Mouse (Mus musculus): ENCODE data around the gene Zbtb12. TPM values are rescaled to one million over a fixed set of nuclear protein-coding genes. Genes with fewer than 3 reads are reported as not detected.
"Not testable (repeated sequence)": the region's sequence is repeated elsewhere in the genome, so short reads cannot be mapped to it uniquely, and the experiment has no call there.

Gene Zbtb12
- polyA plus RNA-seq (2012; rRNA removed): 4.8 and 4.9 TPM in 2 replicates

- Histone ChIP-seq H3K4me3 (ENCODE audit: insufficient read depth, low read length) (no peak within 1 kb of the TSS), H3K27ac (ENCODE audit: insufficient read depth, low read length) (no peak within 1 kb of the TSS), H3K4me1 (ENCODE audit: control insufficient read depth, insufficient read depth, low read length) (no peaks in the 10 kb centered on the region)
- TF ChIP-seq POLR2A (IDR thresholded peaks at IDR 0.05; ENCODE audit: extremely low read depth, insufficient read depth, low read length) (no peak), CTCF (IDR thresholded peaks at IDR 0.05; ENCODE audit: extremely low read depth, insufficient read depth, low read length) (no peak)
Measured at GRCm38 (mm10) chr17:34879336-34879879, at the start of gene Zbtb12. Gene Zbtb12 (plus strand): TSS chr17:34879483.

- H3K27ac ChIP-seq (ENCODE audit: insufficient read depth, low read length); H3K4me1 ChIP-seq (ENCODE audit: control insufficient read depth, insufficient read depth, low read length); H3K4me3 ChIP-seq (ENCODE audit: insufficient read depth, low read length): not testable (repeated sequence)
Measured at GRCm38 (mm10) chr17:34830776-34831175, 48.5 kb upstream of the Zbtb12 start.

- Histone ChIP-seq H3K4me3 (ENCODE audit: insufficient read depth, low read length) (peak overlapping the region; percentile 97), H3K27ac (ENCODE audit: insufficient read depth, low read length) (peak overlapping the region; percentile 48; the same call in 1 of the 2 replicates), H3K4me1 (ENCODE audit: control insufficient read depth, insufficient read depth, low read length) (peaks cover 2% of the 10 kb centered on the region; the same call in 1 of the 2 replicates)
- no peak for TF ChIP-seq CTCF (IDR thresholded peaks at IDR 0.05; ENCODE audit: extremely low read depth, insufficient read depth, low read length)
- no peak; the same call in 1 of the 2 replicates for TF ChIP-seq POLR2A (IDR thresholded peaks at IDR 0.05; ENCODE audit: extremely low read depth, insufficient read depth, low read length)
Measured at GRCm38 (mm10) chr17:34836155-34836855, 43.0 kb upstream of the Zbtb12 start.

DNA sequence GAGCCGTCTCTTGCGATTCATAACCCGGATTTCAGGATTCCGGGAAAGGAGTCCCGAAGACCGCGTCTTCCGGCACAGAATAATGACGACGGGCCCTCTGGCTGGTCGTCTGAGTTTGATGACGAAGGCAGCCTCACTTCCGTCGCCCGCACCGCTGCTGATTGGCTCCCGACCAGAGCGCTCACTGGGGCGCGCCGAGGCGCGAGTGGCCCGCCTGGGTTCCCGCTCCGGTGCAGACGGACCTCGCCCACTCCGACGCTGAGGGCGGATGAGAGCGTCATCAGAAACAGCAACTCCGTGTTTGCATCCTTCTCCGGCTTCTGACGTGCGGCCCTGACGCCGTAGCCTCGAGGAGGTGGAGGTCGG is 42.4 kb upstream of the Zbtb12 start, which contains the start of the genes Stk19 and Dxo:
TSS of gene Stk19 (minus strand) at position 90 of the 366 bp plus-strand sequence.
TSS of gene Dxo (plus strand) at position 164 of the 366 bp plus-strand sequence.
- TF ChIP-seq CTCF (IDR thresholded peaks at IDR 0.05; ENCODE audit: extremely low read depth, insufficient read depth, low read length): no peak
- TF ChIP-seq POLR2A (IDR thresholded peaks at IDR 0.05; ENCODE audit: extremely low read depth, insufficient read depth, low read length): peak; percentile 80
- H3K4me1 ChIP-seq (ENCODE audit: control insufficient read depth, insufficient read depth, low read length): peaks cover 2% of the 10 kb centered on the region; the same call in 1 of the 2 replicates
- peak within 1 kb of the TSS; percentile 73 for H3K27ac ChIP-seq (ENCODE audit: insufficient read depth, low read length)
- peak within 1 kb of the TSS; percentile 97 for H3K4me3 ChIP-seq (ENCODE audit: insufficient read depth, low read length)

DNA sequence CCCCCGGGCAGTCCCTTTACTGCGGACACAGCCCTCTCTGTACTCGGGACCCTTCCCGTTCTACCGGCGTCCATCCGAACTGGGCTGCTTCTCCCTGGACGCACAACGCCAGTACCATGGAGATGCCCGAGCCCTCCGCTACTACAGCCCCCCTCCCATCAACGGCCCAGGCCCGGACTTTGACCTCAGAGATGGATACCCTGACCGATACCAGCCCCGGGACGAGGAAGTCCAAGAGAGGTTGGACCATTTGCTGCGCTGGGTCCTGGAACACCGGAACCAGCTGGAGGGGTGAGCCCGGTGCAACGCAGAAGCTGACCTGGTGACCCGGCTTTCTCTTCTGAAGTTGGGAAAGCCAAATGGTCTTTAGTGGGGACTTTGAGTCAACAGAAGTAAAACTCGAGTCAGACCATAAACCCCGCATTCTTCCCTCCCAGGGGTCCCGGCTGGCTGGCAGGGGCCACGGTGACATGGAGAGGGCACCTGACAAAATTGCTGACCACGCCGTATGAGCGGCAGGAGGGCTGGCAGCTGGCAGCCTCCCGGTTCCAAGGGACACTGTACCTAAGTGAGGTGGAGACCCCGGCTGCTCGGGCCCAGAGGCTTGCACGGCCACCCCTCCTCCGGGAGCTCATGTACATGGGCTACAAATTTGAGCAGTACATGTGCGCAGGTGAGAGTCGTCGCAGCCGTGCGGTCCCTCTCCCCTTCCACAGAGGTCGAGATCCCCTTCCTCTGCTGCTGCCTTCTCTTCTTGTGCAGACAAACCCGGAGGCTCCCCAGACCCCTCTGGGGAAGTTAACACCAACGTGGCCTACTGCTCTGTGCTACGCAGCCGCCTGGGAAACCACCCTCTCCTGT is 41.6 kb upstream of the Zbtb12 start:
- H3K4me1 ChIP-seq (ENCODE audit: control insufficient read depth, insufficient read depth, low read length): peaks cover 2% of the 10 kb centered on the region; the same call in 1 of the 2 replicates
- TF ChIP-seq POLR2A (IDR thresholded peaks at IDR 0.05; ENCODE audit: extremely low read depth, insufficient read depth, low read length): no peak
- no peak for TF ChIP-seq CTCF (IDR thresholded peaks at IDR 0.05; ENCODE audit: extremely low read depth, insufficient read depth, low read length)
- peak overlapping the region; percentile 97 for H3K4me3 ChIP-seq (ENCODE audit: insufficient read depth, low read length)
- H3K27ac ChIP-seq (ENCODE audit: insufficient read depth, low read length): peak overlapping the region; percentile 73

DNA sequence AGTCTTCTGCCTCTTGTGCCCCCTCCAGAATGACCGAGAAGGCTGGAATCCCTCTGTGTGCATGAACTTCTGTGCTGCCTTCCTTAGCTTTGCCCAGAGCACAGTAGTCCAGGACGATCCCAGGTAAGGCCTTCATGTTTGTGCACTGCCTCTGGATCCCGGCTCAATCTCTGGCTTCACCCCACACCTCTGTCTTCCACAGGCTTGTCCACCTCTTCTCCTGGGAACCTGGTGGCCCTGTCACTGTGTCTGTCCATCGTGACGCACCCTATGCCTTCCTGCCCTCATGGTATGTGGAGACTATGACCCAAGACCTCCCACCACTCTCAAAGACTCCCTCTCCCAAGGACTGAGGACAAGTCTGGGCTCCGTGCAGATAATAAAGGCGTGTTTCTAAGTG is 40.5 kb upstream of the Zbtb12 start:
- H3K4me3 ChIP-seq (ENCODE audit: insufficient read depth, low read length): no peak overlapping the region
- H3K27ac ChIP-seq (ENCODE audit: insufficient read depth, low read length): no peak overlapping the region
- no peak for TF ChIP-seq POLR2A (IDR thresholded peaks at IDR 0.05; ENCODE audit: extremely low read depth, insufficient read depth, low read length)
- TF ChIP-seq CTCF (IDR thresholded peaks at IDR 0.05; ENCODE audit: extremely low read depth, insufficient read depth, low read length): no peak
- peaks cover 2% of the 10 kb centered on the region; the same call in 1 of the 2 replicates for H3K4me1 ChIP-seq (ENCODE audit: control insufficient read depth, insufficient read depth, low read length)

DNA sequence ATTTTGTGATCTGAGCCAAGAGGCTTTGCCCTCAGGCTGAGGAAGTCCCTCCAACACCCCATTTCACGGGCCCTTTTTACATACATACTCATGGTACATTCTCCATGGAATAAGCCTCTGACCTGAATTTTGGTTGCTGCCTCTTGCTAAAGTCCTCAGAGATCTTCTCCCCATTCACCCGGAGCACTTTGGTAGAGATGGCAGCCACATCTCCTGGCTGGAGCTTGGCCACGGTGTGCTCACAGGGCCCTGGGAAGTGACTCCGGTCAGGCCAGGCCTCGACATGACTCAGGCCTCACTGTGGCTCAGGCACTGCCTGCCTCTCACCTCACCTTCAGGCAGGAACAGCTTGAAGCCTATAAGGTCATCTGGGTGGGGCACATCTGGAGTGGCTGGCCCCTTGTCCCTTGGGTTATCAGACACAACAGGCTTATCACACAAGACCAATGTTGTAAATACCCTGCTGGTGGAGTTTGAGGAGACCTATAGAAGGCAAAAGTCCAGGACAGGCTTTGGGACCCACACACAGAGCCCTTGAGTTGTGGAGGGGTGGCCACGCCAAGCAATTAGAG is 38.5 kb upstream of the Zbtb12 start:
- H3K27ac ChIP-seq (ENCODE audit: insufficient read depth, low read length): no peak overlapping the region
- no peaks in the 10 kb centered on the region; the same call in 1 of the 2 replicates for H3K4me1 ChIP-seq (ENCODE audit: control insufficient read depth, insufficient read depth, low read length)
- H3K4me3 ChIP-seq (ENCODE audit: insufficient read depth, low read length): no peak overlapping the region
- TF ChIP-seq CTCF (IDR thresholded peaks at IDR 0.05; ENCODE audit: extremely low read depth, insufficient read depth, low read length) (no peak), POLR2A (IDR thresholded peaks at IDR 0.05; ENCODE audit: extremely low read depth, insufficient read depth, low read length) (no peak)

GRCm38 (mm10) chr17:34844884-34845283 is 34.4 kb upstream of the Zbtb12 start:
- no peak overlapping the region for H3K4me3 ChIP-seq (ENCODE audit: insufficient read depth, low read length)
- TF ChIP-seq CTCF (IDR thresholded peaks at IDR 0.05; ENCODE audit: extremely low read depth, insufficient read depth, low read length) (no peak), POLR2A (IDR thresholded peaks at IDR 0.05; ENCODE audit: extremely low read depth, insufficient read depth, low read length) (no peak)
- H3K27ac ChIP-seq (ENCODE audit: insufficient read depth, low read length): no peak overlapping the region
- peaks cover 3% of the 10 kb centered on the region; the same call in 1 of the 2 replicates for H3K4me1 ChIP-seq (ENCODE audit: control insufficient read depth, insufficient read depth, low read length)

- Histone ChIP-seq H3K4me3 (ENCODE audit: insufficient read depth, low read length) (no peak overlapping the region), H3K4me1 (ENCODE audit: control insufficient read depth, insufficient read depth, low read length) (peaks cover 7% of the 10 kb centered on the region; the same call in 1 of the 2 replicates), H3K27ac (ENCODE audit: insufficient read depth, low read length) (no peak overlapping the region)
- TF ChIP-seq CTCF (IDR thresholded peaks at IDR 0.05; ENCODE audit: extremely low read depth, insufficient read depth, low read length) (no peak), POLR2A (IDR thresholded peaks at IDR 0.05; ENCODE audit: extremely low read depth, insufficient read depth, low read length) (no peak)
Measured at GRCm38 (mm10) chr17:34847192-34847591, 32.1 kb upstream of the Zbtb12 start.
